Mouse (Mus musculus) embryonic facial prominence, embryonic 10.5 days (tissue): Measurements from ENCODE around the gene Hist1h1d. TPM values are rescaled to one million over a fixed set of nuclear protein-coding genes. Genes with fewer than 3 reads are reported as not detected.
A peak's percentile ranks its signal among the peaks of the same experiment; 100 is the strongest.
"Not testable (repeated sequence)": the region's sequence is repeated elsewhere in the genome, so short reads cannot be mapped to it uniquely, and the experiment has no call there.

Experiments used
- DNase-seq: peaks from one replicate; pipeline ENCODE4 v3.0.0-alpha.2; 2017; ENCODE audit warnings: low spot score
- H3K27ac ChIP-seq: fragments of 300-500 bp; sonication (generic); replicated peaks from 2 replicates; pipeline ENCODE4 v1.5.1; 2016; ENCODE audit warnings: mild to moderate bottlenecking
- H3K27me3 ChIP-seq: fragments of 300-500 bp; sonication (generic); replicated peaks from 2 replicates; pipeline ENCODE4 v1.6.1; 2016; ENCODE audit warnings: low read depth, mild to moderate bottlenecking; ENCODE audit not compliant: poor library complexity, severe bottlenecking
- H3K36me3 ChIP-seq: fragments of 300-500 bp; sonication (generic); replicated peaks from 2 replicates; pipeline ENCODE4 v1.6.1; 2016; ENCODE audit warnings: mild to moderate bottlenecking, moderate library complexity
- H3K4me1 ChIP-seq: fragments of 300-500 bp; sonication (generic); 2 replicates; pipeline ENCODE4 v1.6.1; 2016
- H3K4me3 ChIP-seq: fragments of 300-500 bp; sonication (generic); 2 replicates; pipeline ENCODE4 v1.5.1; 2016; ENCODE audit warnings: mild to moderate bottlenecking, moderate library complexity
- H3K9me3 ChIP-seq: fragments of 300-500 bp; sonication (generic); 2 replicates; pipeline ENCODE4 v1.6.1; 2016; ENCODE audit warnings: mild to moderate bottlenecking
- WGBS: fragments of 180-500 bp; shearing (Covaris S2); methylation state at CpG from one replicate; pipeline ENCODE4 v1.1.7; 2016; 5-methylcytosine and 5-hydroxymethylcytosine counted together
- polyA plus RNA-seq: library from polyadenylated mRNA; unstranded; fragments of >200 nt; fragmentation: Nextera tagmentation; extraction: Ambion mirVana; gene quantifications from 2 replicates; pipeline ENCODE4 v1.2.1, GENCODE M21; 2016

Hist1h1d gene
- polyA plus RNA-seq, 1 experiment from 2014 or later, result 0.60 TPM

DNA sequence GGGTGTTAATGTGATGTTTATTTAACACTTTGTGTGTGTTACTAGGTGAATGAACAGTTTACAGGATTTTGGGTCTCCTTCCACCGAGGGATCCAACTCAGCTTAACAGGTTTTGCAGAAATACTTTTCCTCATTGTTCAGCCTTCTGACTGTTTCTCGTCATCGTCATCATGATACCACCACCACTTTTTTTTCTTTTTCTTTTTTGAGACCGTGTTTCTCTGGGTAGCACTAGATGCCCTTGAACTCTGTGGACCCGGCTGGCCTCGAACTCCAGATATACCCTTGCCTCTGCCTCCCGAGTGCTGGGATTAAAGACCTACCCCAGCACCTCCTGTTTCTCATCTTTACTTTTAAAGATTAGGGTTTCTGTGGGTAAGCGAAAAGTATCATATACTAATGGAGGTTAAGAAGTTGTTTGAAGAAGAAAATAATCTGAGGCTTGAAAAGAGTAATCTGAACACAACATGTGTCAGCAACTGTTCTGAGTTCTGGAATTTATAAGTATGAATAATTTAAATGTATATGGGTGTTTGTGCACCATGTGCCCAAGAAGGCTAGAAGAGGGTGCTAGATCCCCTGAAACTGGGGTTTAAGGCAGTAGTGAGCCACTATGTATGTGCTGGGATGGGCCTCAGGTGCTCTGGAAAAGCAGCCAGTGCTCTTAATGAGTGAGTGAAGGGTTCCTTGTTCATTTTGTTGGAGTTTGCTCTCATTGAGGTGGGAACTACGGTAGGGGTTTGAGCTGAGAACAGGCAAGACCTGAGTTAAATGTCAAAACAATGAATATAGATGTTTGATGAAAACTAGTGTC lies 20.6 kb upstream of the Hist1h1d start:
- Histone ChIP-seq H3K4me3 (peak overlapping the region; percentile 60), H3K27me3 (no peaks in the 10 kb centered on the region), H3K36me3 (no peaks in the 10 kb centered on the region), H3K9me3 (no peaks in the 10 kb centered on the region), H3K4me1 (peaks cover 35% of the 10 kb centered on the region), H3K27ac (peak overlapping the region; percentile 94)
- DNase-seq, result peak; percentile 53
- 26% methylated on average over 9 of the region's 9 CpGs for WGBS

DNA sequence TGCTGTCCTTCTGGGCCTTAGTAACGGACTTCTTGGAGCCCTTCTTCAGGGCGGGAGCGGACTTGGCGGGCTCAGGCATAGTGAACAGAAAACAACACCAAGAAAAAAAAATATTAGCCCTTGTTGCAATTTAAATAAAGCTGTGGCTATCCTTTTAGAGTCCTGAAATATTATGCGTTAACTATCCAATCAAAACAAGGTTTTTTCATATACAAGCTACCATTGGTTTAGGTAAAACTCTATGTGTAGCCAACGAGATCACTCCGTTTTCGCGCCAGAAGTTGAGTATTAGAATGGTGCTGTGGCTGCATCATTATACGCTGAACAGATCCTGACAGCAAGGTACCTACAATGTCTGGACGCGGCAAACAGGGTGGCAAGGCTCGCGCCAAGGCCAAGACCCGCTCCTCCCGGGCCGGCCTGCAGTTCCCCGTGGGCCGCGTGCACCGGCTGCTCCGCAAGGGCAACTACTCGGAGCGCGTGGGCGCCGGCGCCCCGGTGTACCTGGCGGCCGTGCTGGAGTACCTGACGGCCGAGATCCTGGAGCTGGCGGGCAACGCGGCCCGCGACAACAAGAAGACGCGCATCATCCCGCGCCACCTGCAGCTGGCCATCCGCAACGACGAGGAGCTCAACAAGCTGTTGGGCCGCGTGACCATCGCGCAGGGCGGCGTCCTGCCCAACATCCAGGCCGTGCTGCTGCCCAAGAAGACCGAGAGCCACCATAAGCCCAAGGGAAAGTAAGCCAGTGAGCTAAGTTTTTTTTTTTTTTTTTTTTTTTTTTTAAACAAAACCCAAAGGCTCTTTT lies 19.3 kb upstream of the Hist1h1d start, which contains the start of gene Hist1h2af:
Gene Hist1h2af, plus strand, starts transcription at position 347 of the 808 bp plus-strand sequence.
- H3K4me1 ChIP-seq, result peaks cover 43% of the 10 kb centered on the region
- WGBS, result under 1% methylated on average over 33 of the region's 53 CpGs

DNA sequence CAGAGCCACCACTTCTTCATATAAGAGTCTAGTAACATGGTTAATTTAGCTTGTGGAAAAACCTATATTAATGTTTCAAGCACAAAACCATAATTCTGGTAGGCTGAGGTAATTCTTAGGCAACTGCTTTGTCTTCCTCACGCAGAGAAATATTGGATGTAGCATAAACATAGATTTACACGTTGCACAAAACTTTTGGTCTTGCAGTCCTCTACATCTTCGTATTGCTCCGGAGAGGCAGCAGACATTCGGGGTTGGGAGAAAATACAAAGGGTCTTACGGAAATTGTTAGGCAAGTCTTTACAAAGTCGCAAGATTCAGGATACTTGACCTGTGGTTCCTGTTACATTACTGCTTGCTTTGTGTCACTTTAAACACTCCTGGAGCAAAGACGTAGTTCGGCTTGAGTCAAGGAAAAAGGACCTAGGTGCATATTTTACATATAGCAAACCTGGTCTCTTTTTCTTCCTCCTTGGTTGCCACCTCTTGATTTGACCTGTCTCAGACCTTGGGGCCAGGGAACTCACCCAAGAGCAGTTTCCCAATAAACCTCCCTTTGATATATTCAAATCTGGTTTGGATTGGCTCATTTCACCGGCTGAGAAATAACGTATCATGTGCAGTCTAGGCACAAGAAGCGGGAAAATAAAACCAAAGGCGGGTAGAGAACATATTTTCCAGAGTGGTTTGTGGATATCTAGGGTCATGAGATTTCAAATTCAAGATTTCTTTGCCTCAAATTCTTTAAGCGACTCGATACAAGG lies 18.5 kb upstream of the Hist1h1d start:
- Histone ChIP-seq H3K27me3 (no peaks in the 10 kb centered on the region), H3K4me1 (peaks cover 36% of the 10 kb centered on the region), H3K36me3 (no peaks in the 10 kb centered on the region), H3K4me3 (peak overlapping the region; percentile 60), H3K9me3 (no peaks in the 10 kb centered on the region), H3K27ac (peak overlapping the region; percentile 94)
- WGBS, result under 1% methylated on average over 15 of the region's 15 CpGs
- peak; percentile 59 for DNase-seq

More for the DNA sequence above, 19.3 kb upstream of the Hist1h1d start, which contains the start of gene Hist1h2af:
- Histone ChIP-seq H3K27ac (peak within 1 kb of the TSS; percentile 94), H3K4me3 (peak within 1 kb of the TSS; percentile 60)
- not testable (repeated sequence) for H3K36me3 ChIP-seq, H3K9me3 ChIP-seq, H3K27me3 ChIP-seq
- peak; percentile 84 for DNase-seq

DNA sequence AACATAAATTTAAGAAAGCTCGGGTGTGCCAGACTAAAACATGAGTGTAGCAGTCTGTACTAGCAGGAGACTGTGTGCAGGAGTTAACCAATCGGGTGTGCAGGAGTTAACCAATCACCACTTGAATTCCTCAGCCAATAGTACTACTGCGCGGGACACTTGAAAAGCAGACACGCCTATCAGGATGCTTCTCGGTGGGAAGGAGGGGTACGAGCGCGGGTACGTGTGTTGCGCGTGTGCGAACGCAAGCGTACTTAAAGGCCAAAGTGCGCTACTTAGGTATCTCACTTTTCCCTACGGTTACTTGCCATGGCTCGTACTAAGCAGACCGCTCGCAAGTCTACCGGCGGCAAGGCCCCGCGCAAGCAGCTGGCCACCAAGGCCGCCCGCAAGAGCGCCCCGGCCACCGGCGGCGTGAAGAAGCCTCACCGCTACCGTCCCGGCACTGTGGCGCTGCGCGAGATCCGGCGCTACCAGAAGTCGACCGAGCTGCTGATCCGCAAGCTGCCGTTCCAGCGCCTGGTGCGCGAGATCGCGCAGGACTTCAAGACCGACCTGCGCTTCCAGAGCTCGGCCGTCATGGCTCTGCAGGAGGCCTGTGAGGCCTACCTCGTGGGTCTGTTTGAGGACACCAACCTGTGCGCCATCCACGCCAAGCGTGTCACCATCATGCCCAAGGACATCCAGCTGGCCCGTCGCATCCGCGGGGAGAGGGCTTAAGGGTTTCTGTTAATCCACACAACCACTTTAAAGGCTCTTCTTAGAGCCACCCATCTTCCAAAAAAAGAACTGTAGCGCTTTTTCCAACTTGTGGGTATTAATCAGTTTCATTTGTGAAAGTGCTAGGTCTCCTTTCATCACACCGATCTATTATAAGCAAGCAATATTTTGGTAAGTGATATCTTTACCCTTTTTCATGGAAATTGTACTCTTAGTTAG lies 17.7 kb upstream of the Hist1h1d start, which contains the start of gene Hist1h3g:
Gene Hist1h3g, plus strand, starts transcription at position 286 of the 939 bp plus-strand sequence.
- Histone ChIP-seq H3K4me1 (peaks cover 35% of the 10 kb centered on the region), H3K4me3 (peak within 1 kb of the TSS; percentile 60), H3K27ac (peak within 1 kb of the TSS; percentile 94)
- H3K36me3 ChIP-seq, H3K27me3 ChIP-seq, H3K9me3 ChIP-seq: not testable (repeated sequence)
- WGBS, result under 1% methylated on average over 53 of the region's 62 CpGs
- DNase-seq, result peak; percentile 92

DNA sequence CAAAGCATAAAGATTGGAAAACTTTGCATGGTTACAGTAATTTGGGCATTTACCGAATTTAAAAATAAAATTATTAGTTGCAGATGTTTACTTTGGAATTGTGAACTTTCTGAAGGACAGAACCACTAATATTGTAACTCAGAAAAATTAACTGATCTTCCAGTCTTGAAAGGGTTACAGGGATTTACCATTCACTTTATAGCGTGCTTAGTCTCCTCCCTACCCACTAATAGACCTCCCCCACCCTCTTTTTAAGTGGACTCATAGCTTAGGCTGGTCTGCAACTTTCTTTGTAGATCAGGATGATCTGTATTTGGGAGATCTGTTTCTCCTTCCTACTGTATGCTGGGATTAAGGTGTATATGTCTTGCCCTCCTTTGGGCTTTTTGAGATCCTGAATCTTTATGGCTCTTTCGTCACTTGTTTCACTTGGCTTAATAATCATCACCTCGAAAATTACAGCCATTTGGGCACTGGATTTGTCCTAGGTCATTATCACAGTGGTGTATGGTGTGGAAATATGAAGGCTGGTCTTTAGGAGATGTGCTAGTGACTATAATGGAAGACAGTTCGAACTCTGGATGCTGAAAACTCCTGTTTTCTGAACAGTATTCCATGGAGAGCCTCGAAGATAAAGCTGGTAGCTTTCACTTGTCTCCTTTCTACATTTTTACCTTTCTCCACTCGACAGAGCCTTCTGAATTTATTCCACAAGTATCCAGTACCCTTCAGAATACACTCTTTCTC lies 16.8 kb upstream of the Hist1h1d start:
- WGBS, result 24% methylated on average over 7 of the region's 7 CpGs
- Histone ChIP-seq H3K9me3 (no peaks in the 10 kb centered on the region), H3K4me3 (peak overlapping the region; percentile 60), H3K4me1 (peaks cover 35% of the 10 kb centered on the region), H3K27me3 (no peaks in the 10 kb centered on the region), H3K27ac (peak overlapping the region; percentile 94), H3K36me3 (no peaks in the 10 kb centered on the region)
- DNase-seq, result no peak

DNA sequence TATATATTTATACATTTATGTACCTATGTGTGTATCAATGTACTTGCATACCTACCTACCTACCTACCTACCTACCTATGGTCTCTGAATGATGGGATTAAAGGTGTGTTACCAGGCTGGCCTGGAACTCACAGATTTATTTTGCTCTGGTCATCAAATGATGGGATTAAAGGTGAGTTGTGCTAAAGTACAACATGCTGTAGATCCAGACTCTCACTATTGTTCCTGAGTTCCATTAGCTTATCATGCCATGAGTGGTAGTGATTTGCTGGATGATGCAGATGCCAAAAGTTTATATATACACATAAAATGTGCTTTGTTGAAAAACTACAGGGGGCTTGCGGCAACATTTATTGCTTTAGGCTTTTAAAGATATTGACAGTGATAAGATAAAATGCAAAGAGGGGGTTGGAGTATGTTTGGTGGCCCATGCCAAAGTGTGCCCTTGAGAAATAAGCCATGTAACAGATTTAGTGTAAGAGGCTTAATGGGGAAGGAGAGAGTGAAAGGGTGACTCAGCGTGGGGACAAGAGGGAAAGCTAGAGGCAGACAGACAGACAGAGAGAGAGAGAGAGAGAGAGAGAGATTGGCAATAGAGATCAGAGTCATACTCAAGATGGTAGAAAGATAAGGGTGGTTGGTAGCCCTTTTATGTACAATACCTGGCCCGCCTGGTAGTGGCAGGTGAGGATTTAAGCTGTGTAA lies 15.9 kb upstream of the Hist1h1d start:
- peak overlapping the region; percentile 94 for H3K27ac ChIP-seq
- no peaks in the 10 kb centered on the region for H3K9me3 ChIP-seq
- H3K36me3 ChIP-seq, result no peaks in the 10 kb centered on the region
- no peaks in the 10 kb centered on the region for H3K27me3 ChIP-seq
- H3K4me3 ChIP-seq, result peak overlapping the region; percentile 60
- DNase-seq, result no peak
- 81% methylated on average over 3 of the region's 3 CpGs for WGBS
- H3K4me1 ChIP-seq, result peaks cover 38% of the 10 kb centered on the region

DNA sequence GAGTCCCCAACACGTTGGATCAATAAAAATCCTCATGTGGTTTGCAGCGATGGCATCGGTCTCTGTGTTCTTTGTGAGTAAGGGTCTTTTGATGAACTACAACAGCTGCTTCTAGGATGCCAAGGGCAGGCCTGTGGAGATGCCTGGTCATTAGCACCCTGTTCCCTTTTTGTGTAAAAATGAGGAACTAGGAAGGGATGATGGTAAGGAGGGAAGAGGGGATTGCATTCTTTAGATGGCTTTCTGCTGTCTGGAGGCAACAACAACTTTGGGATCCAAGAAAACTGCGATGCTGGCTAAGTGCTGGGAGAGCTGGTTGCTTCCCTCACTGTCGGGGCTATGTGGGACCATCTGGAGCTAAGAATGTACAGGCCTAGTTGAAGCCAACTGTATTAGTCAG lies 14.8 kb upstream of the Hist1h1d start:
- WGBS, result 81% methylated on average over 5 of the region's 5 CpGs
- peak overlapping the region; percentile 66 for H3K27ac ChIP-seq
- peaks cover 31% of the 10 kb centered on the region for H3K4me1 ChIP-seq
- H3K36me3 ChIP-seq, result no peaks in the 10 kb centered on the region
- peak overlapping the region; percentile 35; the same call in 1 of the 2 replicates for H3K4me3 ChIP-seq
- H3K9me3 ChIP-seq, result no peaks in the 10 kb centered on the region
- DNase-seq, result no peak
- no peaks in the 10 kb centered on the region for H3K27me3 ChIP-seq

DNA sequence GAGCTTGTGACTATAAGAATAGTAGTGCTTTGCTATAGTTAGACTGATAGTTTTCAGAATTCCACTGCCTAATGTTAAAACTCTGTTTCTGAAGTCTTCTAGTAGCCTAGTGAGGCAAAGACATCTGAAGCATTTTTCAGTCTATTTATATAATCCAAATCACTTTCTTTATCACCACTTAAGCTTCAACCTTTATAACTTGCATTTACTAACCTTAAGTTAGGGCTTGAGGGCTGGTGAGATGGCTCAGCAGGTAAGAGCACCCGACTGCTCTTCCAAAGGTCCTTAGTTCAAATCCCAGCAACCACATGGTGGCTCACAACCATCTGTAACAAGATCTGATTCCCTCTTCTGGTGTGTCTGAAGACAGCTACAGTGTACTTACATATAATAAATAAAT lies 13.2 kb upstream of the Hist1h1d start:
- not testable (repeated sequence) for H3K27ac ChIP-seq, DNase-seq, H3K9me3 ChIP-seq, H3K36me3 ChIP-seq, H3K4me3 ChIP-seq, H3K27me3 ChIP-seq
- 67% methylated on average over 1 of the region's 1 CpGs for WGBS
- H3K4me1 ChIP-seq, result peaks cover 29% of the 10 kb centered on the region

DNA sequence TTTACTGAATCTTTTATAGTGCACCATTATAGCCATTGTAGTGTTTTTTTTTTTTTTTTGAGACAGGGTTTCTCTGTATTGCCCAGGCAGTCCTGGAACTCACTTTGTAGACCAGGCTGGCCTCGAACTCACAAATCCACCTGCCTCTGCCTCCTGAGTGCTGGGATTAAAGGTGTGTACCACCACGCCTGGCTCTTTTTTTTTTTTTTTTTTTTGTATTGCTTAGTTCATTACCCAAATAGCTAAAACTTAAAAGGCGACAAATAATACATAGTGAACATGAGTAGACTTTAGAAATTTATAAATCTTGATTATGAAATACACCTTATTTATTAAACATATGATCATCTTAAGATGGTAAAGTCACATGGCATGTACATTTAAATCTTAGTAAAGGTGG lies 11.6 kb upstream of the Hist1h1d start:
- Histone ChIP-seq H3K4me1 (peaks cover 32% of the 10 kb centered on the region), H3K4me3 (peak overlapping the region; percentile 62), H3K9me3 (no peaks in the 10 kb centered on the region), H3K27me3 (no peaks in the 10 kb centered on the region), H3K36me3 (no peaks in the 10 kb centered on the region), H3K27ac (no peak overlapping the region)
- 88% methylated on average over 3 of the region's 3 CpGs for WGBS
- DNase-seq, result no peak

DNA sequence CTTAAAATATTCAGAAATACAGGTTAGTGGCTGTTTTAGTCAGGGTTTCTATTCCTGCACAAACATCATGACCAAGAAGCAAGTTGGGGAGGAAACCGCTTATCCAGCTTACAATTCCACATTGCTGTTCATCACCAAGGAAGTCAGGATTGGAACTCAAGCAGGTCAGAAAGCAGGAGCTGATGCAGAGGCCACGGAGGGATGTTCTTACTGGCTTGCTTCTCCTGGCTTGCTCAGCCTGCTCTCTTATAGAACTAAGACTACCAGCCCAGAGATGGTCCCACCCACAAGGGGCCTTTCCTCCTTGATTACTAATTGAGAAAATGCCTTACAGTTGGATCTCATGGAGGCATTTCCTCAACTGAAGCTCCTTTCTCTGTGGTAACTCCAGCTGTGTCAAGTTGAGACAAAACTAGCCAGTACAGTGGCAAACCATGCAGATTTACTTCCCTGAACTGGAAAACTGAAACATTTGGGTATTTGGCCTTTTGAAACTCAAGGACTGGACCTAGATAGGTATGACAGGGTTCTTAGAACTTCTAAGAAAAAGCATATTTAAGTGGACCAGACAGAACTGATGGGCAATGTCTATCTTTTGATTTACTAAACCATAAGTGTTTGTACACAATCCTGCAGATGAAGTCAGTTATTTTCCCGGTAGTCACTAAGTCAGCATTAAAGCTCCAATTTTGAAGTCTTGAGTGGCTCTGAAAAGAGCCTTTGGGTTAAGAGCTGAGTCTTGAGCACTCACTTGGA lies 10.7 kb upstream of the Hist1h1d start:
- not testable (repeated sequence) for H3K36me3 ChIP-seq, H3K9me3 ChIP-seq, H3K27me3 ChIP-seq, DNase-seq
- Histone ChIP-seq H3K27ac (peak overlapping the region; percentile 94), H3K4me1 (peaks cover 25% of the 10 kb centered on the region), H3K4me3 (peak overlapping the region; percentile 62)
- 7% methylated on average over 3 of the region's 3 CpGs for WGBS
